Comparison of ENCODE assay signal across 8 mouse cellular contexts in genomic region chr15:79224685-79225084, GRCm38 (mm10). TPM values are rescaled to one million over a fixed set of nuclear protein-coding genes. Genes with fewer than 3 reads are reported as not detected.
DNase-seq lines count a peak whose midpoint lies in the region; ATAC-seq and TF ChIP-seq lines count a peak whose summit lies in the region.

No protein-coding gene starts in this region.

- ATAC-seq in embryonic facial prominence, embryonic 13.5 days (ENCODE audit: insufficient number of reproducible peaks, insufficient read depth, low FRiP score, low TSS enrichment, low read depth) = peak; percentile 57; the same call in 1 of the 2 replicates
- no peak; the same call in 1 of the 2 replicates for ATAC-seq in kidney, postnatal 0 days (replicated peaks; ENCODE audit: low FRiP score, low read depth)

- peak; percentile 96 for TF ChIP-seq CTCF in kidney, postnatal 0 days (IDR thresholded peaks at IDR 0.05; ENCODE audit: low read depth)
- peak; percentile 89 for TF ChIP-seq CTCF in liver, adult 2 months (IDR thresholded peaks at IDR 0.05; ENCODE audit: low read depth, low read length)

- 9% methylated on average over 5 of the region's 5 CpGs for WGBS in embryonic facial prominence, embryonic 13.5 days
- WGBS in heart, embryonic 10.5 days = 13% methylated on average over 5 of the region's 5 CpGs
- WGBS in kidney, postnatal 0 days = 16% methylated on average over 5 of the region's 5 CpGs
- 16% methylated on average over 5 of the region's 5 CpGs for WGBS in liver, adult 2 months

- TF ChIP-seq POLR2A in liver, adult 2 months (IDR thresholded peaks at IDR 0.05; ENCODE audit: extremely low read depth, insufficient read depth, low read length) = no peak

- no peak overlapping the region for H3K27ac ChIP-seq in embryonic facial prominence, embryonic 13.5 days
- no peak overlapping the region for H3K27ac ChIP-seq in heart, embryonic 10.5 days
- H3K27ac ChIP-seq in kidney, postnatal 0 days = no peak overlapping the region
- H3K27ac ChIP-seq in liver, adult 2 months (replicated peaks; ENCODE audit: insufficient read depth, low read depth, low read length) = no peak overlapping the region

- H3K4me3 ChIP-seq in embryonic facial prominence, embryonic 13.5 days = no peak overlapping the region
- H3K4me3 ChIP-seq in heart, embryonic 10.5 days = no peak overlapping the region
- no peak overlapping the region for H3K4me3 ChIP-seq in kidney, postnatal 0 days (replicated peaks; ENCODE audit: low read depth, low read length)
- no peak overlapping the region for H3K4me3 ChIP-seq in liver, adult 2 months (ENCODE audit: insufficient read depth, low read depth, low read length)

- no peaks in the 10 kb centered on the region for H3K79me2 ChIP-seq in liver, adult 2 months (ENCODE audit: control insufficient read depth, insufficient read depth, low read length)

- no peaks in the 10 kb centered on the region for H3K27me3 ChIP-seq in embryonic facial prominence, embryonic 13.5 days
- H3K27me3 ChIP-seq in heart, embryonic 10.5 days (ENCODE audit: insufficient read depth, poor library complexity, severe bottlenecking) = peaks cover 16% of the 10 kb centered on the region
- no peaks in the 10 kb centered on the region for H3K27me3 ChIP-seq in kidney, postnatal 0 days (ENCODE audit: insufficient read depth, low read length)
- H3K27me3 ChIP-seq in liver, adult 2 months (ENCODE audit: control insufficient read depth, insufficient read depth, low read length) = no peaks in the 10 kb centered on the region
- no peaks in the 10 kb centered on the region for H3K27me3 ChIP-seq in splenic B cell, adult 2 months (ENCODE audit: control insufficient read depth, insufficient read depth, low read length, poor library complexity, severe bottlenecking)

- H3K9me3 ChIP-seq in embryonic facial prominence, embryonic 13.5 days = no peaks in the 10 kb centered on the region
- no peaks in the 10 kb centered on the region for H3K9me3 ChIP-seq in heart, embryonic 10.5 days
- H3K9me3 ChIP-seq in kidney, postnatal 0 days (replicated peaks; ENCODE audit: low read length) = no peaks in the 10 kb centered on the region

- peaks cover 13% of the 10 kb centered on the region for H3K4me1 ChIP-seq in embryonic facial prominence, embryonic 13.5 days
- peaks cover 24% of the 10 kb centered on the region for H3K4me1 ChIP-seq in heart, embryonic 10.5 days
- peaks cover 2% of the 10 kb centered on the region; the same call in 1 of the 2 replicates for H3K4me1 ChIP-seq in kidney, postnatal 0 days (replicated peaks; ENCODE audit: insufficient read depth, low read length)
- H3K4me1 ChIP-seq in liver, adult 2 months (ENCODE audit: control insufficient read depth, insufficient read depth, low read length) = no peaks in the 10 kb centered on the region

- DNase-seq in 3T3-L1 (ENCODE audit: low read depth, low spot score) = peak; percentile 93
- DNase-seq in adrenal gland, postnatal 25 days = peak; percentile 82
- DNase-seq in heart, embryonic 10.5 days (ENCODE audit: low spot score) = peak; percentile 89
- peak; percentile 84 for DNase-seq in kidney, postnatal 0 days (ENCODE audit: low spot score)
- peak; percentile 50 for DNase-seq in liver, adult 2 months (ENCODE audit: extremely low read depth, low read depth, low spot score)
- DNase-seq in naive thymus-derived CD4-positive, alpha-beta T cell, adult 2 months (ENCODE audit: low read depth) = peak; percentile 90
- DNase-seq in splenic B cell, adult 2 months (ENCODE audit: low read depth, low spot score) = peak; percentile 88

- H3K4me2 ChIP-seq in embryonic facial prominence, embryonic 13.5 days = no peak overlapping the region
- H3K4me2 ChIP-seq in kidney, postnatal 0 days (ENCODE audit: low read length) = no peak overlapping the region

- H3K9ac ChIP-seq in embryonic facial prominence, embryonic 13.5 days = no peak overlapping the region
- no peak overlapping the region for H3K9ac ChIP-seq in kidney, postnatal 0 days (ENCODE audit: low read depth, low read length)
- no peak overlapping the region for H3K9ac ChIP-seq in liver, adult 2 months (ENCODE audit: low read depth, low read length)

- no peaks in the 10 kb centered on the region for H3K36me3 ChIP-seq in embryonic facial prominence, embryonic 13.5 days
- no peaks in the 10 kb centered on the region for H3K36me3 ChIP-seq in heart, embryonic 10.5 days
- no peaks in the 10 kb centered on the region for H3K36me3 ChIP-seq in kidney, postnatal 0 days (ENCODE audit: insufficient read depth, low read length)
- H3K36me3 ChIP-seq in liver, adult 2 months (ENCODE audit: control insufficient read depth, insufficient read depth, low read length) = no peaks in the 10 kb centered on the region
- H3K36me3 ChIP-seq in splenic B cell, adult 2 months (ENCODE audit: control insufficient read depth, insufficient read depth, low read length, poor library complexity, severe bottlenecking) = no peaks in the 10 kb centered on the region

RNA-seq across cellular contexts. Expression of gene Pick1, which starts 4.3 kb away (rescaled TPM):
- total RNA-seq in adrenal gland, postnatal 25 days (2021) = 20.8 and 26.1 TPM in 2 replicates
- polyA plus RNA-seq in embryonic facial prominence, embryonic 13.5 days (2015; fragmentation: Nextera tagmentation; extraction: Ambion mirVana) = 53.3 and 56.6 TPM in 2 replicates
- 41.0 and 41.3 TPM in 2 replicates for polyA plus RNA-seq in heart, embryonic 10.5 days (2016; fragmentation: Nextera tagmentation; extraction: Ambion mirVana)
- polyA plus RNA-seq in kidney, postnatal 0 days (2015; fragmentation: Nextera tagmentation; extraction: Ambion mirVana) = 31.8 and 35.6 TPM in 2 replicates
- 12.4 and 12.8 TPM in 2 replicates for total RNA-seq in liver, adult 2 months (2014; rRNA removed)
- 15.4 and 18.5 TPM in 2 replicates for polyA plus RNA-seq in liver, adult 2 months (2012; rRNA removed)

RNA-seq across cellular contexts. Expression of gene Gm49486, which starts 4.5 kb away (rescaled TPM):
- not detected in 2 replicates for total RNA-seq in adrenal gland, postnatal 25 days (2021)
- 1.6 TPM in 2 replicates for polyA plus RNA-seq in embryonic facial prominence, embryonic 13.5 days (2015; fragmentation: Nextera tagmentation; extraction: Ambion mirVana)
- 0.16 and 0.39 TPM in 2 replicates for polyA plus RNA-seq in heart, embryonic 10.5 days (2016; fragmentation: Nextera tagmentation; extraction: Ambion mirVana)
- 0.33 and 0.42 TPM in 2 replicates for polyA plus RNA-seq in kidney, postnatal 0 days (2015; fragmentation: Nextera tagmentation; extraction: Ambion mirVana)
- total RNA-seq in liver, adult 2 months (2014; rRNA removed) = not detected in 2 replicates
- polyA plus RNA-seq in liver, adult 2 months (2012; rRNA removed) = not detected in 2 replicates

RNA-seq across cellular contexts. Expression of gene Slc16a8, which starts 29.9 kb away (rescaled TPM):
- not detected in 2 replicates for total RNA-seq in adrenal gland, postnatal 25 days (2021)
- 0.46 TPM in 1 of 2 replicates, not detected in the other for polyA plus RNA-seq in embryonic facial prominence, embryonic 13.5 days (2015; fragmentation: Nextera tagmentation; extraction: Ambion mirVana)
- polyA plus RNA-seq in heart, embryonic 10.5 days (2016; fragmentation: Nextera tagmentation; extraction: Ambion mirVana) = 0.15 and 0.26 TPM in 2 replicates
- 0.23 TPM in 1 of 2 replicates, not detected in the other for polyA plus RNA-seq in kidney, postnatal 0 days (2015; fragmentation: Nextera tagmentation; extraction: Ambion mirVana)
- total RNA-seq in liver, adult 2 months (2014; rRNA removed) = not detected in 2 replicates
- polyA plus RNA-seq in liver, adult 2 months (2012; rRNA removed) = not detected in 2 replicates

RNA-seq across cellular contexts. Expression of gene Sox10, which starts 59.6 kb away (rescaled TPM):
- 0.95 and 2.1 TPM in 2 replicates for total RNA-seq in adrenal gland, postnatal 25 days (2021)
- 8.0 and 11.6 TPM in 2 replicates for polyA plus RNA-seq in embryonic facial prominence, embryonic 13.5 days (2015; fragmentation: Nextera tagmentation; extraction: Ambion mirVana)
- polyA plus RNA-seq in heart, embryonic 10.5 days (2016; fragmentation: Nextera tagmentation; extraction: Ambion mirVana) = 0.34 and 1.6 TPM in 2 replicates
- polyA plus RNA-seq in kidney, postnatal 0 days (2015; fragmentation: Nextera tagmentation; extraction: Ambion mirVana) = 0.23 and 0.25 TPM in 2 replicates
- not detected in 2 replicates for total RNA-seq in liver, adult 2 months (2014; rRNA removed)
- 0.06 TPM in 1 of 2 replicates, not detected in the other for polyA plus RNA-seq in liver, adult 2 months (2012; rRNA removed)
